Mouse (Mus musculus) midbrain, embryonic 10.5 days (tissue): ENCODE measurements at regions not wholly inside any gene's neighbourhood (a gene's known extent, or its start where the extent isn't known, plus 50 kb on each side); places are given as distances from the start of the nearest gene placed in this dataset.
"Not testable (repeated sequence)": the region's sequence is repeated elsewhere in the genome, so short reads cannot be mapped to it uniquely, and the experiment has no call there.

Source experiments
- DNase-seq: peaks from one replicate; pipeline ENCODE4 v3.0.0-alpha.2; 2017; ENCODE audit warnings: low spot score
- H3K27ac ChIP-seq: fragments of 300-500 bp; sonication (generic); replicated peaks from 2 replicates; pipeline ENCODE4 v1.5.1; 2016; ENCODE audit warnings: mild to moderate bottlenecking
- H3K27me3 ChIP-seq: fragments of 300-500 bp; sonication (generic); 2 replicates; pipeline ENCODE4 v1.6.1; 2016; ENCODE audit warnings: low read depth, mild to moderate bottlenecking; ENCODE audit not compliant: poor library complexity, severe bottlenecking
- H3K36me3 ChIP-seq: fragments of 300-500 bp; sonication (generic); 2 replicates; pipeline ENCODE4 v1.6.1; 2016; ENCODE audit warnings: mild to moderate bottlenecking, moderate library complexity
- H3K4me1 ChIP-seq: fragments of 300-500 bp; sonication (generic); 2 replicates; pipeline ENCODE4 v1.6.1; 2016
- H3K4me3 ChIP-seq: fragments of 300-500 bp; sonication (generic); 2 replicates; pipeline ENCODE4 v1.5.1; 2016; ENCODE audit warnings: mild to moderate bottlenecking, moderate library complexity
- H3K9me3 ChIP-seq: fragments of 300-500 bp; sonication (generic); replicated peaks from 2 replicates; pipeline ENCODE4 v1.6.1; 2016; ENCODE audit warnings: mild to moderate bottlenecking
- WGBS: fragments of 180-500 bp; shearing (Covaris S2); methylation state at CpG from one replicate; pipeline ENCODE4 v1.1.7; 2016; 5-methylcytosine and 5-hydroxymethylcytosine counted together

DNA sequence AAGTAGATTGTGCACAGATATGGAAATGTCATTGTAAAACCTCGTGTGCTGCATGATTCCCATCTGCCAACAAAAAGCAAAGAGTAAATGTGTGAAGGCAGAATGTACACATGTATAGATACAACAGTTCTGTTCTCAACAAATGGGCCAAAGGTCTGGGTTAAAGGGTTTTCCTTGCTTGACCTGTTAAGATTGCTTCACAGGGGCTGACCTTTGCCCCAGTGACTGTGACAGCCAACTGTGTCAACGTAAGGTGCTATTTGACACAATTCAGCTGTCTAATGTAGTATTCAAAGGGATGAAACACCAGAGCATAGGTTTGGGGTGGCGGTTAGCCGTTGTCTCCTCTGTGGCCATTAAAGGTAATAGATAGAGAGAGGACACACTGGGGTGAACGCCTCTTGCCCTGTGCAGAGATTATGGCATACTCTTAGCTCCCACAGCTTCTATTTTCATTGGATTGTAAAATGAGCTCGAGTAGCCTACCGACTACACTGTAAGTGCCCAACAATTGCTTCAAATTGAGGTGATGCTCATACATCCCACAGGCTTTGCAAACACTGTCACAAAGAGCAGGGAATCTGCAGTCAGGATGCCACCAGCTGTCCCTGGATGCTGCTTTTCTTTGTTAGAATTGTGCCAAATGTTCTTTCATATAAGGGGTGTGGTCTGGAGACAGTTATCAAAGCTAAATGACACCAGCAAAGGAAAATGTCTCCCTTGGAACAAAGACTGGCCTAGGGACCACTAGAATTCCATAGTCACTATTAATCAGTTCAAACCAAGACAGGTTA lies 513.0 kb upstream of the Gulo start:
- peaks cover 12% of the 10 kb centered on the region for H3K4me1 ChIP-seq
- 60% methylated on average over 7 of the region's 7 CpGs for WGBS
- no peaks in the 10 kb centered on the region for H3K36me3 ChIP-seq
- peak overlapping the region; percentile 38 for H3K27ac ChIP-seq
- no peak for DNase-seq
- H3K9me3 ChIP-seq, result no peaks in the 10 kb centered on the region
- H3K27me3 ChIP-seq, result no peaks in the 10 kb centered on the region
- H3K4me3 ChIP-seq, result no peak overlapping the region

DNA sequence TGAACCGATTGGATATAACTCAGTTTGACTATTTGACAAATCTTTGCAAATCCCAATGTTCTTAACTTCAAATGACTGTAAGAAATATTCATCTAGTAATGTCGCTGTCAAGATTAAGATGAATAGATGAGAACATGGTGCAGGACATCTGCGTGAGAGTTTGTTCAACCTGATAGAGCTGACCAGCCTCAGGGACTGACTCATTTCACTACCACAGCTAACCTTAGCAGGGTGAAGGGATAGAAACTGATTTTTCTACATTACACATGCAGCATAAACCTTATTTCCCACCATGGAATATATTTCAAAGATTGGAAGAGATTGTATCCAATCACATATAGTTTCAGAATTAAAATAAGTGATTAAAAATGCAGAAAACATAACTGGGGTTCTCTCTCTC lies 507.8 kb upstream of the Gulo start:
- Histone ChIP-seq H3K9me3 (no peaks in the 10 kb centered on the region), H3K4me3 (no peak overlapping the region), H3K4me1 (peaks cover 3% of the 10 kb centered on the region), H3K36me3 (no peaks in the 10 kb centered on the region), H3K27me3 (no peaks in the 10 kb centered on the region), H3K27ac (no peak overlapping the region)
- no peak for DNase-seq
- 94% methylated on average over 3 of the region's 3 CpGs for WGBS

DNA sequence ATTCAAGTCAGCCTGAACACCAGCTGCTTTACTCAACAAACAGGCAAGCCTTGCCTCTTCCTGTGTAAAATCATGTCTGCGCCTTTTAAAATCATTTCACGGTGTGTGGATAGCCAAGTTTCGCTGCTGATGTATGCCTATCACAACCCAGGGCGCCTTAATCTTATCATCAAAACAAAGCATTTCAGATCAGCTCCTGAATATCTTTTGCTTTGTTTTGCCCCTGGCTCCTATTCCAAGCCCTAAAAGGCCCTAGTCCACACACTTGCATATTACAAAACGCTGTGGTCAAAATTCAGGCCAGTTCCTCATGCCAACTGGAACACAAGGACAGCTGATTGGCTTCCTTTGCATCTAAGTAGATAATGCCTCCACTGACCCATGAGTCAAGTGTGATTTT lies 501.7 kb upstream of the Gulo start:
- Histone ChIP-seq H3K36me3 (no peaks in the 10 kb centered on the region), H3K27ac (peak overlapping the region; percentile 23; the same call in 1 of the 2 replicates), H3K4me1 (peaks cover 11% of the 10 kb centered on the region), H3K4me3 (no peak overlapping the region), H3K9me3 (no peaks in the 10 kb centered on the region), H3K27me3 (no peaks in the 10 kb centered on the region)
- no peak for DNase-seq
- WGBS, result 78% methylated on average over 5 of the region's 5 CpGs

DNA sequence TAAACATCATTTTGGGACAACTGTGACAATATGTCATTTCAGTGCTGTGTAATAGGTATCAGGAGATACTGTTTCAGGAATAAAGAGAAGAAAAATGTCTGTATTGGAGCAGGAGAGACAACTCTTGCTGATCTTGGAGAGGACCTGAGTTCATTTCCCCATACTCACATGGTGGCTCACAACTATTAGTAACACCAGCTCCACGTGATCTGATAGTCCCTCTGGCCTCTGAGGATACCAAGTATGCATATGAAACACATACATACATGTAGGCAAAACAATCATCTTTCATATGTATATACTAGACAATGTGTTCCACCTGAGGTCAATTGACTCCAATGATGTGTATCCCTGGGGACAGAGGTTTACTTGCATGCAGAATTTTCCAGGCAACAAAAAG lies 501.2 kb upstream of the Gulo start:
- 0 out of 2 replicates have a peak overlapping the region, but pooled peaks have one; percentile 23 for H3K27ac ChIP-seq

DNA sequence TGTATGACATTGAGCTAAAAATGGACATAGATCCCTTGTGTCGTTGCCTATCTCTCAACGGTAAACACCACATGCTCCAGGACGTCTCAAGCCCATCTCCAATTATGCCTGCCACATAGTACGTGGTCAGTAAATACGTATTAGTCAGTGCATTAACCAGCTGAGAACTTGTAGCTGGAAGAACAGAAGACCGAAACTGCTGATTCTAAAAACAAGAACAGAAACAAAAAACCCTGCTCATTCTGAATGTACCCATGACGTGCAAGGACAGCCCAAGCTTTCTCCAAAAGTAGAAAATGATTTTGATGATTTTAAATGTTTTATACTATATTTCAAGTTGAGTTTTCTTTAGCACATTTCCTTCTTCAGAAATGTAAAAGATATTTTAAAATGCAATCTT lies 500.7 kb upstream of the Gulo start:
- Histone ChIP-seq H3K9me3 (no peaks in the 10 kb centered on the region), H3K27me3 (no peaks in the 10 kb centered on the region), H3K36me3 (no peaks in the 10 kb centered on the region), H3K4me1 (peaks cover 11% of the 10 kb centered on the region), H3K27ac (no peak overlapping the region), H3K4me3 (no peak overlapping the region)
- 91% methylated on average over 7 of the region's 7 CpGs for WGBS
- no peak for DNase-seq

More for the DNA sequence above, 501.2 kb upstream of the Gulo start:
- Histone ChIP-seq H3K9me3 (no peaks in the 10 kb centered on the region), H3K4me3 (no peak overlapping the region), H3K27me3 (no peaks in the 10 kb centered on the region), H3K36me3 (no peaks in the 10 kb centered on the region), H3K4me1 (peaks cover 11% of the 10 kb centered on the region)
- WGBS, result 68% methylated on average over 1 of the region's 1 CpGs
- DNase-seq, result no peak

DNA sequence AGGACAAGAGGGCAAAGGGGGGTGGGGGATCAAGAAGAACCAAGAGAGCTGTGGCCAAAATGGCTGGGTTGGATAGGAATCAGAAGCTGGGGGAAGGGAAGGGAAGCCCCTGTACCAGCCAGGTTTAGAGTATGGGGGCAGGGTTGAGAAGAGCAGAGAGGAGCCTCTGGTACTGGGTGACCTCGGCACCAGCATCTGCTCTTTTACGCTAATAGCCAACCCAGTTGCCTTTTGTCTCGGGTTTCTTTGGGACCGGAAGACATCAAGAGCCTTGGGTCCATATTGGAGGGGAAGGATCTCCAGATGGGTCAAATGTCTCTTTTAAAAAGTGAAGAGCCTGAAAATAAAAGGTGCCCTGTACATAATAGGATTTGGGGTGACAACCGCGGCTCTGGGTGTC lies 493.0 kb upstream of the Gulo start:
- no peak overlapping the region for H3K4me3 ChIP-seq
- no peaks in the 10 kb centered on the region for H3K27me3 ChIP-seq
- 82% methylated on average over 6 of the region's 6 CpGs for WGBS
- no peak for DNase-seq
- H3K27ac ChIP-seq, result peak overlapping the region; percentile 77
- H3K9me3 ChIP-seq, result no peaks in the 10 kb centered on the region
- peaks cover 40% of the 10 kb centered on the region for H3K4me1 ChIP-seq
- no peaks in the 10 kb centered on the region for H3K36me3 ChIP-seq

DNA sequence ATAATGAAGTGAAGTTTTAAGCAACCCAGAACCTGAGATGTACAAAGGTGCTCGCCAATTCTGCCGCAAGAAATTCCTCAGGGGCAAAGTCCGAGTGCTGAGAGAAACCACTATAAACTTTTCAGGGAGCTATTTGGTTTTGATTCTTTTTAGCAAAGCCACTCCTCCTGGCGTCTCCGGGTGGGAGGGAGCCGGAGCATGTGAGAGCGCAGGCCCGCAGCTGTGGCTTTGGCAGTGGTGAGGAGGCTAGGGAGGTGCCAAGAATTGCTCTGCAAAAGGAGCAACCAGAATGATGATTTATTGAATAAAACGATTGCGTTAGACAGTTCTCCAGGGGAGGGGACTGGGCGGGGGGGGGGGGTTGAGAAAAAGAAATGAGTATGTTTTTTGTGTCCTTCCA lies 490.9 kb upstream of the Gulo start:
- 28% methylated on average over 11 of the region's 11 CpGs for WGBS
- Histone ChIP-seq H3K36me3 (no peaks in the 10 kb centered on the region), H3K4me3 (0 out of 2 replicates have a peak overlapping the region, but pooled peaks have one; percentile 14), H3K27me3 (no peaks in the 10 kb centered on the region), H3K27ac (peak overlapping the region; percentile 77), H3K9me3 (no peaks in the 10 kb centered on the region), H3K4me1 (peaks cover 61% of the 10 kb centered on the region)
- DNase-seq, result no peak

DNA sequence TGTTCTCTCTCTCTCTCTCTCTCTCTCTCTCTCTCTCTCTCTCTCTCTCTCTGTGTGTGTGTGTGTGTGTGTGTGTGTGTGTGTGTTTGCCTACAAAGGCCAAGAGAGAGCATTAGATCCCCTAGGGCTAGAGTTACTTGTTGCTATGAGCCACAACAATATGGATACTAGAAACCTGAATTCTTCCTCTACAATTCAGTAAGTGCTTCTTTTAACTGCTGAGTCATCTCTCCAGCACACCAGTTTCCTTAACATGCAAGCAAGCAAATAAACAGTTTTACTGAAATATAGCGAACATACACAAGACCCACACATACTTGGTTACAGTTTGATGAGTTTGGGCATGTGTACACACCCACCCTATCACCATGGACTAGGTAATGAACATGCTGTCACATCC lies 486.1 kb upstream of the Gulo start:
- Histone ChIP-seq H3K4me1 (peaks cover 64% of the 10 kb centered on the region), H3K4me3 (peak overlapping the region; percentile 20; the same call in 1 of the 2 replicates), H3K27ac (peak overlapping the region; percentile 91), H3K36me3 (no peaks in the 10 kb centered on the region), H3K27me3 (no peaks in the 10 kb centered on the region), H3K9me3 (no peaks in the 10 kb centered on the region)
- WGBS, result 76% methylated on average over 1 of the region's 1 CpGs
- DNase-seq, result no peak

DNA sequence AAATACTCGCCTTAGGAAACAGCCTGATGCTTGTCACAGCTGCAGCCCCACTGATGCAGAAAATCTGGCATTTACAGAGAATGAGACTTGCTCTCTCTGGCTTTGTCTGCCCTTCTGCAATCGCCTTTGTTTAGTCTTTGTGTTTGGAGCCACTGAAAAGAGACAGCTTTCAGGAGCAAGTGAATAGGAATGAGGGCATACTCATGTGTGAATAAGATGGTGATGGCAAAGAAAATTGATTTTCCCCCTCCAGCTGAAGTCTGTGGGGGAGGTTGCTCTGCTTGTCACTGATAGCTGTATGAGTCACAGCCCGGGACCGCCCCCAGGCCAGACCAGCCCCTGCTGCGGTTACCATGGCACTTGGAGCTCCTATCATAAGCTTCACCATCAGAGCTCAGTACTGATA lies 485.5 kb upstream of the Gulo start:
- no peaks in the 10 kb centered on the region for H3K9me3 ChIP-seq
- H3K27ac ChIP-seq, result peak overlapping the region; percentile 91
- H3K27me3 ChIP-seq, result no peaks in the 10 kb centered on the region
- peaks cover 58% of the 10 kb centered on the region for H3K4me1 ChIP-seq
- WGBS, result 4% methylated on average over 5 of the region's 5 CpGs
- DNase-seq, result peak; percentile 95
- H3K36me3 ChIP-seq, result no peaks in the 10 kb centered on the region
- peak overlapping the region; percentile 20 for H3K4me3 ChIP-seq

DNA sequence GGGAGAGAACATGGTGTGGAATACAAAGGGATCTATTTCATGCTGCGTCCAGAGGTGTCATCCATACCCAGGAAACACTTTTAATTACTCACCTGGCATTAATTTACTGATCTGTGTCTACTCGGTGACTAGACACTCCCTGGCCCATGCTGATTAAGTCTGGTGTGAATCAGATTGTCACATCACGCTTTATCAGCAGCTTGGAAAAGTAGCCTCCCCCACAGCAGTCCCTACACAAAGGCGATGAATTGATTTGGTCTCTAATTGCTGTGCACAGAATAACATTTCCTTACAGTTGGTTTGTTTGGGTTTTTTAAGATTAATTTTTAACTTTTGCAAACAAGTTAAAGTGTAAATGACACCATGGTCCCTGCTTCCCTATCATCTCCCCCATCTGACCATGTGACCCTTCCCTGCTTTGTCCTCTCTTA lies 484.7 kb upstream of the Gulo start:
- peaks cover 57% of the 10 kb centered on the region for H3K4me1 ChIP-seq
- H3K27me3 ChIP-seq, result no peaks in the 10 kb centered on the region
- peak overlapping the region; percentile 91 for H3K27ac ChIP-seq
- H3K36me3 ChIP-seq, result no peaks in the 10 kb centered on the region
- H3K4me3 ChIP-seq, result peak overlapping the region; percentile 20; the same call in 1 of the 2 replicates
- 22% methylated on average over 4 of the region's 4 CpGs for WGBS
- peak; percentile 39 for DNase-seq
- no peaks in the 10 kb centered on the region for H3K9me3 ChIP-seq

DNA sequence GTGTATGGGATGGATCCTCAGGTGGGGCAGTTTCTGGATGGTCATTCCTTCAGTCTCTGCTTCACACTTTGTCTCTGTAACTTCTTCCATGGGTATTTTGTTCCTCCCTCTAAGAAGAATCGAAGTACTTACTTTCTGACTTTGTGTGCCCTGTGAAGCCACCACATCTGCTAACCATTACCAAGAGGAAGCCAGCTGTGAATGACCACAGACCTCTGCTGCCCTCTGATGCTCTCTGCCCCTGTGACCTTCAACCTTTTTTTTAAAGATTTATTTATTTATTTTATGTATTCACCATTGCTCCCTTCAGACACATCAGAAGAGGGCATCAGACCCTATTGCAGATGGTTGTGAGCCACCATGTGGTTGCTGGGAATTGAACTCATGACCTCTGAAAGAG lies 475.7 kb upstream of the Gulo start:
- 72% methylated on average over 1 of the region's 1 CpGs for WGBS
- H3K9me3 ChIP-seq, result peaks cover 21% of the 10 kb centered on the region
- H3K4me1 ChIP-seq, H3K27ac ChIP-seq, H3K27me3 ChIP-seq, H3K36me3 ChIP-seq, DNase-seq, H3K4me3 ChIP-seq: not testable (repeated sequence)

DNA sequence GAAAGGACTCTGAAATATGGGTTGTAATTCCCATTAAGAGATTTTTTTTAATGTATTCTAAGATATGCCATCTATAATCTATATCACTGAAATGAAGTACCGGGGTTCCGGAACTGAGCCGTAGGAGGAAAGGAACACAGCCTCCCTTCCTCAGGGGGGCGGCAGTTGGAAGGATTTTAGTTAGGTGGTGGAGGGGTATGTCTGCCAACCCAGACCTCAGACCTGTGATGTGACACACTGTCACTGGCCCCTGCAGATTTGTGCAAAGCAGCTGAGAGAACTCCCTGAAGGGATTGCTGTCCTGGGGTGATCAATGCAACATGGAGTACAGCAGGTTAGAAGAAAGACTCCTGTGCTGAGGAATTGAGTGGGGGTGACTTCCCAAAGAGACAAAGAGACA lies 470.2 kb upstream of the Gulo start:
- Histone ChIP-seq H3K36me3 (no peaks in the 10 kb centered on the region), H3K27ac (peak overlapping the region; percentile 58), H3K4me1 (peaks cover 17% of the 10 kb centered on the region), H3K9me3 (peaks cover 21% of the 10 kb centered on the region), H3K27me3 (no peaks in the 10 kb centered on the region), H3K4me3 (no peak overlapping the region)
- WGBS, result 84% methylated on average over 4 of the region's 4 CpGs
- no peak for DNase-seq

DNA sequence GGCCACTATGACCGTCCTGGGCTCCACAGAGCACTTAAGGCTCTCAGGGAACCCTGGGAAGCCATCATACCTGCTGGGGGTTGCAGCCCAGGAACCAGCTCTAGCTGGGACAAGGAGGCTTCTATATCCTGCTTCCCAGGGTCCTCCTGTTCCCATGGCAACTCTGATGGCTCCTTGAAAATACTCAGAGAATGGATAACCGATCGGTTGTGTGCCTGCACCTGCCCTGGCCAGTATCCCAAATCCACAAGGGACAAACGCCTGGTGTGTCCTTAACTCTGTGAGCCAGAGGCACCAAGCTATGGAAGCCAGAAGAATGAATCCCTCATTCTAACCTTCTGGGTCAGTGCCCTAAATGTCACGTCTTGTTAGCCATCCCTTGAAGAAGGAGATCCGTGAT lies 469.6 kb upstream of the Gulo start:
- WGBS, result 44% methylated on average over 6 of the region's 6 CpGs
- H3K4me3 ChIP-seq, result no peak overlapping the region
- no peaks in the 10 kb centered on the region for H3K27me3 ChIP-seq
- DNase-seq, result peak; percentile 51
- peak overlapping the region; percentile 82 for H3K27ac ChIP-seq
- peaks cover 17% of the 10 kb centered on the region for H3K4me1 ChIP-seq
- no peaks in the 10 kb centered on the region for H3K36me3 ChIP-seq
- H3K9me3 ChIP-seq, result peaks cover 21% of the 10 kb centered on the region
